Mouse (Mus musculus): ENCODE data around the gene Ascc2. TPM values are rescaled to one million over a fixed set of nuclear protein-coding genes. Genes with fewer than 3 reads are reported as not detected.

The Ascc2 gene
- polyA plus RNA-seq, 1 experiment from 2014 or later = 18.4 TPM

DNA sequence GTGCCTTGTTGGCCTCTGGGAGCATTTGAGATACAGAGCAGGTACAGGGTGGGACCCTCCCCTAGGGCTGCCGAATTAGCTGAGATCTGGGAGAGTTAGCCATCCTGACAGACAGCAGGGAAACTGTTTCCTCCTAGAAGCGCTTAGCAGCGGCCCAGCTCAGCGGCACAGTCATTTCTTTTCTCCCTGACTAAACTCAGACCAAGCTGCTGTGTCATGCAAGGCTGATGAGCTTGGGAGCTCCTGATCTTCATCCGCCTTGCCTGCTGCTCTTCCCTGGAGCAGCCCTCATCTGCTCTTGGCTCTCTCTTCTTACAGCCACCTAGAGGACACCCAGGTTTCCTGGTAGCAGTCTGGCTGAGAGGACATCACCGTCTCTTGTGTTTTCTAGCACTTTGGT, 46.6 kb downstream of the Ascc2 start:
- no peaks in the 10 kb centered on the region for H3K4me1 ChIP-seq (replicated peaks)
- peaks cover 43% of the 10 kb centered on the region for H3K36me3 ChIP-seq (replicated peaks)

DNA sequence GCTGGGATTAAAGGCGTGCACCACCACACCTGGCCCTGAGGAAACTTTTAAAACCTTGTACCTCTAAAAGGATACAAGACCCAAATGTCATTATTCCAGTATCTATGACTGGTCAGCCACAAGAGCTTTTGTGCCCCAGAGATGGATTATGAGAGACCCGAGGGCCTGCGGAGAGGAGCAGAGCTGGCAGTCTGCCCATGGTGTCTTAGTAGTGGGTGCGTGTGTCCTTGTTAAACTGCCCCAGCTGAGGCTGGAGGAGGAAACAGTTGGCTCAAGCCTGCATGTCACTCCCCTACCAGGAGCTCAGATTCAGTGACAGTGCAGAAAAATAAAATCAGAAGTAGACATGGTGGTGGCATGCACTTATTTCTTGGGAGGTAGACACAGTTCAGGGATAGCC, 47.5 kb downstream of the Ascc2 start:
- Histone ChIP-seq H3K4me1 (replicated peaks) (no peaks in the 10 kb centered on the region), H3K9me3 (replicated peaks) (no peaks in the 10 kb centered on the region), H3K9ac (no peak overlapping the region), H3K27ac (replicated peaks) (no peak overlapping the region), H3K4me2 (no peak overlapping the region), H3K36me3 (replicated peaks) (peaks cover 34% of the 10 kb centered on the region), H3K27me3 (no peaks in the 10 kb centered on the region), H3K4me3 (replicated peaks) (no peak overlapping the region)
- ATAC-seq (ENCODE audit: insufficient read depth) = no peak
- WGBS (ENCODE audit: insufficient replicate concordance) = 70% methylated on average over 4 of the region's 4 CpGs

More for the DNA sequence above, 46.6 kb downstream of the Ascc2 start:
- H3K4me2 ChIP-seq = no peak overlapping the region
- no peak overlapping the region for H3K9ac ChIP-seq
- no peak overlapping the region for H3K4me3 ChIP-seq (replicated peaks)
- ATAC-seq (ENCODE audit: insufficient read depth) = no peak
- WGBS (ENCODE audit: insufficient replicate concordance) = 70% methylated on average over 6 of the region's 6 CpGs
- H3K27me3 ChIP-seq = no peaks in the 10 kb centered on the region
- H3K9me3 ChIP-seq (replicated peaks) = no peaks in the 10 kb centered on the region
- no peak overlapping the region for H3K27ac ChIP-seq (replicated peaks)

GRCm38 (mm10) chr11:4685510-4685909, 48.0 kb downstream of the Ascc2 start:
- Histone ChIP-seq H3K27me3 (no peaks in the 10 kb centered on the region), H3K36me3 (replicated peaks) (peaks cover 30% of the 10 kb centered on the region), H3K4me2 (no peak overlapping the region), H3K9me3 (replicated peaks) (no peaks in the 10 kb centered on the region), H3K27ac (replicated peaks) (no peak overlapping the region), H3K9ac (no peak overlapping the region), H3K4me3 (replicated peaks) (no peak overlapping the region), H3K4me1 (replicated peaks) (no peaks in the 10 kb centered on the region)
- 70% methylated on average over 5 of the region's 5 CpGs for WGBS (ENCODE audit: insufficient replicate concordance)
- ATAC-seq (ENCODE audit: insufficient read depth) = no peak

DNA sequence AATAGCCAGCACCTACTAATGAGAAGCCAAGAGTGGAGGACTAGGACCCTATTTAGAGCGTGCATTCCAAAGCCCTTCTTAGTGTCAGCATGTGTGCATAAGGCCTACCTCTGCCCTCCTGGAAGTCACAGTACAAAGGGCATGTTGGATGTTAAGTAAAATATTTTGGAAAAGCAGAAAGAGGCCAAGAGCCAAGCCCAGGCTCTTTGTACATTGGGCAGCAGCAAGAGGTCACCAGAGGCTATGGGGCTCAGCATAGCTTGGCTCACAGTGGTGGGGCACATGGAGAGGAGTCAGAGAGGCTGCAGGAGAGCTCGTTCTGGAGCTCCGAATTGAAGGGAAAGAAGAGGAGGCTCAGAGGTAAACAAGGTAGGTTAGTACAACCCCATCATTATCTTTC, 49.5 kb downstream of the Ascc2 start:
- peaks cover 16% of the 10 kb centered on the region for H3K36me3 ChIP-seq (replicated peaks)
- no peak overlapping the region for H3K4me2 ChIP-seq
- no peaks in the 10 kb centered on the region for H3K4me1 ChIP-seq (replicated peaks)
- 57% methylated on average over 3 of the region's 3 CpGs for WGBS (ENCODE audit: insufficient replicate concordance)
- no peak overlapping the region for H3K9ac ChIP-seq
- no peak overlapping the region for H3K4me3 ChIP-seq (replicated peaks)
- H3K27me3 ChIP-seq = no peaks in the 10 kb centered on the region; the same call in 1 of the 2 replicates
- H3K27ac ChIP-seq (replicated peaks) = no peak overlapping the region
- H3K9me3 ChIP-seq (replicated peaks) = no peaks in the 10 kb centered on the region
- no peak for ATAC-seq (ENCODE audit: insufficient read depth)

- Histone ChIP-seq H3K27me3 (no peaks in the 10 kb centered on the region; the same call in 1 of the 2 replicates), H3K27ac (replicated peaks) (no peak overlapping the region)
Measured at GRCm38 (mm10) chr11:4687874-4688273, 50.3 kb downstream of the Ascc2 start.

GRCm38 (mm10) chr11:4688632-4689380, 51.3 kb downstream of the Ascc2 start:
- H3K9me3 ChIP-seq (replicated peaks) = no peaks in the 10 kb centered on the region
- WGBS (ENCODE audit: insufficient replicate concordance) = 42% methylated on average over 11 of the region's 11 CpGs
- no peak overlapping the region for H3K4me3 ChIP-seq (replicated peaks)
- H3K27me3 ChIP-seq = no peaks in the 10 kb centered on the region; the same call in 1 of the 2 replicates
- no peak overlapping the region for H3K9ac ChIP-seq
- no peak overlapping the region for H3K4me2 ChIP-seq
- H3K4me1 ChIP-seq (replicated peaks) = no peaks in the 10 kb centered on the region
- no peak overlapping the region for H3K27ac ChIP-seq (replicated peaks)
- no peaks in the 10 kb centered on the region for H3K36me3 ChIP-seq (replicated peaks)
- ATAC-seq (ENCODE audit: insufficient read depth) = no peak

More at GRCm38 (mm10) chr11:4687874-4688273, 50.3 kb downstream of the Ascc2 start:
- WGBS (ENCODE audit: insufficient replicate concordance) = 50% methylated on average over 3 of the region's 3 CpGs
- no peak overlapping the region for H3K9ac ChIP-seq
- ATAC-seq (ENCODE audit: insufficient read depth) = no peak
- no peaks in the 10 kb centered on the region for H3K9me3 ChIP-seq (replicated peaks)
- H3K4me3 ChIP-seq (replicated peaks) = no peak overlapping the region
- H3K4me1 ChIP-seq (replicated peaks) = no peaks in the 10 kb centered on the region
- no peak overlapping the region for H3K4me2 ChIP-seq
- H3K36me3 ChIP-seq (replicated peaks) = peaks cover 8% of the 10 kb centered on the region

DNA sequence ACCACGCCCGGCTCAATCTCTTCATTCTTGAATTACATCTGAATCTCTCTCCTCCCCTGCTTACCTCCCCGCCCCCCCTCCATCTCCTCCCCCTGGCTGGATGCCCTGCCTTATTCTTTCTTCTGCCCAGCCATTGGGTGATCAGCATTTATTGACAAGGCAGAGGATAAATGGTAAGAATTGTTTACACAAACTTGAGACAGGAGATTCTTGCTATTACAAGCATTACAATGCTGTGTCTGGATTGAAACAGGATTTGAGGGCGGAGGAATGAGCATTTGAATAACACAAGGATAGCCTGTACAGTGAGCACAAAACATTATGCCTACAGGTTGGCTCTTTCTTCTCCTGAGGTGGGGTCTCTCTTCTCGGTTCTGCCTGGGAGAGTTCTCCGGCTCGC, 52.8 kb downstream of the Ascc2 start:
- no peaks in the 10 kb centered on the region for H3K36me3 ChIP-seq (replicated peaks)
- no peak overlapping the region for H3K4me3 ChIP-seq (replicated peaks)
- ATAC-seq (ENCODE audit: insufficient read depth) = no peak
- H3K9ac ChIP-seq = no peak overlapping the region
- no peaks in the 10 kb centered on the region for H3K9me3 ChIP-seq (replicated peaks)
- H3K27ac ChIP-seq (replicated peaks) = no peak overlapping the region
- WGBS (ENCODE audit: insufficient replicate concordance) = 70% methylated on average over 7 of the region's 7 CpGs
- H3K27me3 ChIP-seq = no peaks in the 10 kb centered on the region; the same call in 1 of the 2 replicates
- H3K4me2 ChIP-seq = no peak overlapping the region
- no peaks in the 10 kb centered on the region for H3K4me1 ChIP-seq (replicated peaks)

GRCm38 (mm10) chr11:4691213-4691612, 53.7 kb downstream of the Ascc2 start:
- no peak for ATAC-seq (ENCODE audit: insufficient read depth)
- Histone ChIP-seq H3K4me2 (no peak overlapping the region), H3K27ac (replicated peaks) (no peak overlapping the region), H3K4me1 (replicated peaks) (no peaks in the 10 kb centered on the region), H3K36me3 (replicated peaks) (no peaks in the 10 kb centered on the region), H3K4me3 (replicated peaks) (no peak overlapping the region), H3K27me3 (no peaks in the 10 kb centered on the region; the same call in 1 of the 2 replicates), H3K9me3 (replicated peaks) (no peaks in the 10 kb centered on the region), H3K9ac (no peak overlapping the region)
- 62% methylated on average over 10 of the region's 10 CpGs for WGBS (ENCODE audit: insufficient replicate concordance)

- H3K4me2 ChIP-seq = no peak overlapping the region
- H3K36me3 ChIP-seq (replicated peaks) = no peaks in the 10 kb centered on the region
- H3K9ac ChIP-seq = no peak overlapping the region
- WGBS (ENCODE audit: insufficient replicate concordance) = 73% methylated on average over 11 of the region's 11 CpGs
- no peak overlapping the region for H3K4me3 ChIP-seq (replicated peaks)
- no peak for ATAC-seq (ENCODE audit: insufficient read depth)
- H3K4me1 ChIP-seq (replicated peaks) = peaks cover 2% of the 10 kb centered on the region; the same call in 1 of the 2 replicates
- H3K9me3 ChIP-seq (replicated peaks) = no peaks in the 10 kb centered on the region
- no peak overlapping the region for H3K27ac ChIP-seq (replicated peaks)
- H3K27me3 ChIP-seq = no peaks in the 10 kb centered on the region; the same call in 1 of the 2 replicates
Measured at GRCm38 (mm10) chr11:4692162-4692561, 54.6 kb downstream of the Ascc2 start.

DNA sequence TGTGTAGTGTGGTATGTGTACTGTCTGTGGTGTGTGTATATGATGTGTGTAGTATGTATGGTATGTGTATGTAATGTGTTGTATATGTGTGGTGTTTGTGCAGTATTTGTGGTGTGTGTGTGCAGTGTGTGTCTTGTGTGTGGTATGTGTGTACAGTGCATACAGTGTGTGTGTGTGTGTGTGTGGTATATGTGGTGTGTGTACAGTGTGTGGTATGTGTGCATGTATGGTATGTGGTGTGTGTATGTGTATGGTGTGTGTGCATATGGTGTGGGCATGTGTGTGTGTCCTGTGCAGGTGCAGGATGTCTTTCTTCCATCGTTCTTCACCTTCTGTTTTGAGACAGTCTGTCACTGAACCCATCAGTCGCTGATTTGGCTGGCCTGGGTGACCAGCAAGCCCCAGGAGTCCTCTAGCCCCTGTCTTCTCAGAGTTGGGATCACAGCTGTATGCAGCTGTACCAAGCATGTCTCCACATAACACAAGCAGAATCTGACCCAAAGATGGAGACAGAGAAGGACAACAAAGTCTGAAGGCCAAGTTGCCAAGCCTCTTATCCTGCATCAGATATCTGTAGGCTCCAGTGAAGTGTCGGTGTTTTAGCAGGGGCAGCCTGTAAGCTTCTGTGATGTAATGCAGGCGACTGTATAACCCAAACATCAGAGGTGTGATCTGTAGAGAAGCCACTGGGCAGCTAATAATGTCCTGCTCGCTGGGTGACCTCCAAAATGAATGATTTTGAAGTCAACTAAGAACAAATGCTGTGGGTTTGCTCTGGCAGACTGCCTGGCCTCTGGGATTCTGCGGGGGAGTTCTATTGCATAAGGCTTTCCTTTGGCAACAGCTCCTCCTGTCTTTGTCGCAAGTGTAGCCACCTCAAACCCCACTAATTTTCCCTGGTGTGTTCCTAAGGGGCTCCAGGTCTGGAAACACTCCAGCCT, 59.8 kb downstream of the Ascc2 start:
- peak; percentile 51; the same call in 1 of the 2 replicates for ATAC-seq (ENCODE audit: insufficient read depth)

DNA sequence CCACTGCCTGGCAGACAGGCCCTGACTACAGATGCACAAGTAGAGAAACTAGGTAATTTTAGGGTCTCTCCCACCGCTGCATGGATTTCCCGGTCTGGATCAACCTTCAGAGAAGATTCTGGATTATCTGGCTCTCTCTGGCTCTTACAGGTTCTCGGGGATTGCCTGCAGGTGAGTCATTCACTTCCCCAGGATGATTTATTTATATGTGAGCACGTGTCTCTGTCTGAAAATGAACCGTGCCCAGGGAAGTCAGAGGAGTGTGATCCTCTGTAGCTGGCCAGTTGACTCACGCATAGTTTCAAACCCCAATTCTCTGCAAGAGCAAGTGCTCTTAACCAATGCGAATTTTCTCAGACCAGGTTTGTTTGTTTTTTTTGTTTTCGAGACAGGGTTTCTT, 63.2 kb downstream of the Ascc2 start:
- peaks cover 20% of the 10 kb centered on the region for H3K36me3 ChIP-seq (replicated peaks)
- no peaks in the 10 kb centered on the region for H3K27me3 ChIP-seq
- no peaks in the 10 kb centered on the region for H3K9me3 ChIP-seq (replicated peaks)
- H3K27ac ChIP-seq (replicated peaks) = no peak overlapping the region
- ATAC-seq (ENCODE audit: insufficient read depth) = no peak
- peaks cover 40% of the 10 kb centered on the region for H3K4me1 ChIP-seq (replicated peaks)
- no peak overlapping the region for H3K4me3 ChIP-seq (replicated peaks)
- no peak overlapping the region for H3K4me2 ChIP-seq
- no peak overlapping the region for H3K9ac ChIP-seq
- WGBS (ENCODE audit: insufficient replicate concordance) = 81% methylated on average over 8 of the region's 8 CpGs

More for the DNA sequence above, 59.8 kb downstream of the Ascc2 start:
- Histone ChIP-seq H3K36me3 (replicated peaks) (peaks cover 19% of the 10 kb centered on the region), H3K9me3 (replicated peaks) (no peaks in the 10 kb centered on the region), H3K27ac (replicated peaks) (no peak overlapping the region; the same call in 1 of the 2 replicates), H3K9ac (no peak overlapping the region), H3K27me3 (no peaks in the 10 kb centered on the region; the same call in 1 of the 2 replicates), H3K4me2 (no peak overlapping the region), H3K4me1 (replicated peaks) (peaks cover 22% of the 10 kb centered on the region; the same call in 1 of the 2 replicates), H3K4me3 (replicated peaks) (no peak overlapping the region)
- WGBS (ENCODE audit: insufficient replicate concordance) = 34% methylated on average over 7 of the region's 7 CpGs
